Mouse (Mus musculus): ENCODE results near the gene Ranbp10. TPM values are rescaled to one million over a fixed set of nuclear protein-coding genes. Genes with fewer than 3 reads are reported as not detected.
A peak's percentile ranks its signal among the peaks of the same experiment; 100 is the strongest.

Ranbp10 gene
- polyA plus RNA-seq, 1 experiment = 18.2 TPM

DNA sequence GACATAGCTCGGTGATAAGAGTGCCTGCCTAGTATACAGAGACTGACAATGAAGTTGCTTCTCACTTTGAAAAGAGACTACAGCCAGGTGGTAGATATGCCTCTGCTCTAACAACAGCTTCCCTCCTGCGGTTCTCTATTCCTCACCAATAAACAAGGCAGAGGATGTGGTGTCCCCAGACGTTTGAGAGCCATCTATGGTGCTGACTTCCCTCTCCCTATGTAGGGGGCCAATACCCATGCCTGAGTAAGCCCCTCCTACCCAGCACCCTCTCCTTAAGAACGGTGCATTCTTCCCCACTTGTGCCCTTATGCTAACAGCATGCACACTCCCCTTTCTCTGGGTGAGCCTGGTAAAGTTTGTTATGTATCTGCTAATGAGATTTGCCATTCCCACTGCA lies 38.2 kb downstream of the Ranbp10 start:
- no peak for DNase-seq (ENCODE audit: low spot score)

DNA sequence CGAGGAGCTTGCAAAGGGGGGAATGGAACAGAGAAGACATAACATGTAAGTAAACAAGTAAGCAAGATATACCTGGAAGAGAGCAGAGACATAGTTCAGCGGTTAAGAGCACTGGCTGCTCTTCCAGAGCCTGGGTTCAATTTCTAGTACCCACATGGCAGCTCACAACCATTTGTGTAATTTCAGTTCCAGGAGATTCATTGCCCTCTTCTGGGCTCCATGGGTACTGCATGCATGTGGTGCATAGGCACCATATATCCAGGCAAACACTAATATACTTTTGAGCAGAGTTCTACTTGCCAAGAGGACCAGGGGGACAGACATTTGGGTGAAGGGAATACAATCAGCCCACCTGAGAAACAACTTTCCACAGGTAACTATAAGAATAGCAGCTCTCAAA lies 38.9 kb downstream of the Ranbp10 start:
- no peak for DNase-seq (ENCODE audit: low spot score)

DNA sequence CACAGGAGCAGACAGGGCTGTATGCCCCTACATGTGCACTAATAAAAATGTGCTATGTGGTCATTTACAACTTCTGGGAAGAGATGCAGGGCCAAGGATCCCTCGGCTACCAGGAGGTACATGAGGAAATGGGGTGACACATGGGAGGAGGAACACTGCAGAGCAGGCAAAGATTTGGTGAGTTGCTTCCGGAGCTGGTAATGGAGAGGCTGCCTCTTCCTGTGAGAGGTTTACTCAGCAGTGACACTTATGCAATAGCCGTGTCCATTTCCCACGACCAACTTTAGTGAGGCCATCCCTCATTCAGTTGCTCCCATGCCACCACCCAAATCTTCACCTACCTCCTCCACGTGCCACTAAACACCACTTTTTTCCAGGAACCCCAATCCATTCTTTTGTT lies 46.9 kb downstream of the Ranbp10 start:
- DNase-seq (ENCODE audit: low spot score) = no peak

DNA sequence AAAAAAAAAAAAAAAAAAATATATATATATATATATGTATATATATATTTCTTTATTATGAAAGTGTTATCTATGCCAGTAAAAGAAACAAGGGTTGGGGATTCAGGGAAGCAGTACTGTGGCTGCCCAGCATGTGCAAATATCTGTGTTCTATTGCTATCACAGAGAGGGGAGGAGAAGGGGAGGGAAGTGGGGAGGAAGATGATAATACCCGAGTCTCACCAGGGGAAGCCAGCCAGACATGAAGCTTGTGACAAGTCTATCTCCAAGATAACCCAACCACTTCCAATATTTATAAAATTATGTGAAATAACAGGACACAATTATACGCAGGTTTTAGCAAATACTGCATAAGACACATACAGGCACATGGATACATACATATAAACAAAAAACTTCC lies 49.3 kb downstream of the Ranbp10 start:
- no peak for DNase-seq (ENCODE audit: low spot score)

DNA sequence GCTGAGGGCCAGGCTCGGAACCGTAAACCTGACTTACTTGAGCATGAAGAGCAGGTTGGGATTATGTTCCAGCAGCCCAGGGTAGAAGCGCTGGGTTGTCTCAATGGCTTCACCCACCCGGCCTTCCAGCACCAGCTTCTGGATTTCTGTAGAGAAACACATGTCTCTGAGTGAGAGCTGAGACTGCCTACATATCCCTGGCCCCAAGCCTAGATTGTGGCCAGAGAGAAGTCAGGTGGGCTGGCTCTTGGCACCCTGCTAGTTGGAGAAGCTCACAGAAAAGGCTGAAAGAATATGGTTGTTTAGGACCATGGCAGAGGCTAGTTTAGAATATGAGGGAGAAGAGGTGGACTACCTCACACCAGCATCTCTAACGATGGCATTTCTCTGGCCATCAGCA lies 52.7 kb downstream of the Ranbp10 start:
- DNase-seq (ENCODE audit: low spot score) = no peak

DNA sequence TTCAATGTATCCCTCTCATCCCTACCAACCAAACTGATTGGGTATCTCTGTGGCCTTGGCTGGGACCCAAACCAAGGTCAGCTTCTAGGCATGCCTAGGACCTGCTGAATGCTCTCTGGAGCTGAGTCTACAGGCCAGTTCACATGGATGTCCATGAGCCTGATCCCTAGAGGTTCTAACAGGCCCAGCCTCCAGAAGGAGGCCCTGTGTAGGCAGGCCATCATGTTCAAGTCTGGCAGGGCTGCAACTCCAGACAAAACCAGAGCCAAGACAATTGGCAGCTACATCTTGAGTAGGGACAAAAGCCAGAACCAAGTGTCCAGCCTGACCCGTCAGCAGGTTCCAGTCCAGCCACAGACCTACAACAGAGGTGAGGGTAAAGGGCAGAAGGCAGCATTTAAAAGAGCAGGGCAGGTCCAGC lies 53.7 kb downstream of the Ranbp10 start:
- no peak for DNase-seq (ENCODE audit: low spot score)

DNA sequence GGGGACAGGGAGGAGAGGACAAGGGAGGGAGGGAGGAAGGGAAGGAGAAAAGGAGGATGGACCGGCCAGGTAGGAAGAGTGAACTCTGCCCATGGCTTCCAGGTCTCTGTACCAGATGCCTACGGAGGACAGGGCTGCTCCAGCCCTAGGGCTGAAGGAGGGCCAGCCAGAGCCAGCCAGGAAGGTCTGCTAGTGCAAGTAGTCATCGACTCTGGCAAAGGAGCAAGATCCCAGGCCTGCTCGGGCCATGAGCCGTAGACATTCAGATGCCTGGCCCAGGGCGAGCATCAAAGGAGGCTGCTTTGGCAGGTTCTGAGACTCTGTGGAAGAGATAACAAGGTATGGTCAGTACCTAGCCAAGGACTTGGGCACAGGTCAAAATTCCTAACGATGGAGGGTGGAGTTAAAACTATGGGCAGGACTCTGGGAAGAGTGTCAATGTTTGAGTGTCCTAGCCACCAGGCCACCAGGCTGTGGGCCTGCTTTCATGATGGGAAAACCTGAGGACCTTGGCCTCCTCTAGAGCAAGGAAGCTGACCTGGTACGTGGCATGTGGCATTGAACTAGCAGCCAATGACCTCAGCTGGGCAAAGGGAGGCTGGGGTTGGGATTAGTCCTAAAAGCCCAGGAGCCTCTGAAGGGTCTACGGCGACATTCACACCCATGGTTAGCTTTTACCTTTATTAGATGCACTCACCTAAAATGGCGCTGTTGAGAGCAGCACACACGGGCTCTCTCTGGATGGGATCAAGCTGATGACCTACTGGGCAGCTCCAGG lies 55.6 kb downstream of the Ranbp10 start:
- no peak for DNase-seq (ENCODE audit: low spot score)

DNA sequence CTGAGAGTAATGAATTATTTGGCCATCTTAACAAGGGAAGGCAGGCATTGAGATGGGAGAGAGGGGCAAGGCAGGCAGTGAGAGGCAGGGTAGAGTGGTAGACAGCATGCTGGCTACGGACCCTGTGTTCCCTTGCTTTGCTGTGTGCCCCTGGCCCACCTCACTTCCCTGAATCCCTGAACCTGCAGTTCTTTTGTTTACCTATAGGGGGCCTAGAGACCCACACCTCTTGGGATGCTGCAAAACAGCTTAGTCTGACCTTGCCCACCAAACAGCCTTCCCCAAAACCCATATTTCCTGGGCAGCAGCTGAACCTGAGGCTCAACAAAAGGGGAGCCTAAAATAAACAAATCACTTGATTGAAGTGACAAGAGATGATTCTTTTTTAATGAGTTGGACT lies 56.5 kb downstream of the Ranbp10 start:
- DNase-seq (ENCODE audit: low spot score) = no peak

DNA sequence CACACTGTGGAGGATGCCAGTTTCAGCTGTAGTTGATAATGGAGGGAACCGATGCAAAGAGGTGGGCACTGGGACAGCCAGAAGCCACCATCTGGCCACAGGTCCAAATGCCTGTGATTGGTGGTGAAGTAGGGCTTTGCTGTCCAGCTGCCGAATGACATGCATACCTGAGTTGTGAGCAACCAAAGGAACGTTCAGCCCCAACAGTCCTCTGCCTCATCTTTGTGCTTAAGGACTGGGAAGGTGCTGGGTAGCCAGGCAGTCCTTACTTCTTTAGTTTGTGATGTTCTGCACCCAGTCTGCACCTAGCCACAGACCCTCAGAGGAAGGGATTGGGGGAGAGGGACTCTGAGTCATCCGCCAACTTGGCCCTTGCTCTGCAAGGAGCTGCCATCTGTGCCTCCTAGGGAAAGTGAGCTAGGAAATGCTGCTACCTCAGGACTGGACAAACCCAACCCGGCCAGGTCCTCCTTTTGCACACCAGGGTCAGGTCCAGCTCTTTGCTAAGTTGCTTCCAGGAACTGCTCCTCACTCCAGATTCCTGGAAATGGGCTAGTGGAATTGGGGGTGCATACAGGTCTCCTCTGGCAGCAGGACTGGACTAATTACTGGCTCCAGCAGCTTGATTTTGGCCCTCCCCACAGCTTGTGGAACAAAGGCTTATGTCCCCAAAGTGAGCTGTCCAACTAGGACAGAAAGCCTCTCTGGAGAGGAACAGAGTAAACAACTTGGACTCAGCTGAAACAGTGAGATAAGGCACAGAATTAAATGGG lies 58.5 kb downstream of the Ranbp10 start:
- no peak for DNase-seq (ENCODE audit: low spot score)

DNA sequence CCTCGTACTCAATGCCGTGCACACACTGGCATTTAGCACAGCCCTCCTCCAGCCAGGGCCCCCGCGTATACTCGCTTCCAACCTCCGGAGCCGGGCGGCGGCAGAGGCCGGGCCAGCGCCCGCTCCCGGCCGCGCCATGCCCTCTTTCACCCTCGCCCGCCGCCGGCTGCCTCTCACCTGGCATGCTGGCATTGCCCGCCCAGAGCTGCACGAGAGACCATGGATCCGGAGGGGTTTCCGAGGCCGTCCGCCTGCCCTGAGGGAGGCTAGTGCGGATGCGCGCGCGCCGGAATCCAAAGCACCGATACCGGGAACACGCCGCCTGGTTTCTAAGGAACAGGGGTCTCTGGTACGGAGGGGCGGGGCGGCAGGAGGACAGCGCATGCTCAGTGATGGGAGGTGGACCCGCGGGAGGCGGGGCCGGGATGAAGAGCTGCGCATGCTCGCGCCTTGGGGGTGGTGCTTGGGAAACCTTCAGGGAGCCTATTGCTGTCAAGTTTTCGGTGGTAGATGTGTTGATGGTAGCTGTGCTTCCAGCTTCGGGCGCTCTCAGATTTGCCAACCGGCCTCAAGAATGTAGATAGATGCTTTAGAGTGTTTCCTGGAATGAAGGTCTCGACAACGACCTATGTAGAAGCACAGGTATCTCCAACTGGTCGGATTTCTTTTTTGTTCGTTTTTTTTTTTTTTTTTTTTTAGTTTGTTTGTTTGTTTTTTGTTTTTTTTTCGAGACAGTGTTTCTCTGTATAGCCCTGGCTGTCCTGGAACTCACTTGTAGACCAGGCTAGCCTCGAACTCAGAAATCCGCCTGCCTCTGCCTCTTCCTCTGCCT lies 68.7 kb downstream of the Ranbp10 start, which contains the start of gene Gfod2:
Gene Gfod2 (minus strand): TSS at position 388 of the 832 bp plus-strand sequence.
- DNase-seq (ENCODE audit: low spot score) = peak; percentile 98

DNA sequence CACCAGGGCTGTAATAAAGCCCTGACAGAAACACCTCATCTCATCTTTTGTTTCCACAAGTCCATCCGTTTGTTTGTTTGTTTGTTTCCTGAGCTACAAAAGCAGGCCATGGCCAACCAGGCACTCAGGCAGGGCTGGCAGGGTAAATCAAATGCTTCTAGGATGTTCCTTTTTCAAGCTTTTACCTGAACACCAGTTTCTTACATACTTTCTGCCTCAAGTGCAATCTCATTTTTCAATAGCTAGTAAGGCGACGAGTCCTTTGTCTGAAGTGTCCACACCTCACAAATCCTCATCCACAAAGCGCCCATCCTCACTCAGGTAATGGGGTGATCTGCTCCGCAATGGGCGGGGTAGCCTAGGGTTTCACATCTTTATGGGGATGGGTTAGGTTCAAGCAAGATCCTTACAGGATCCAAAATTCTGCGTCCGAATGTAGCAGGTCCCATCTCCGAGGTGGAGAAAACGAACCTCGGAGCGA lies 69.3 kb downstream of the Ranbp10 start:
- no peak for DNase-seq (ENCODE audit: low spot score)

DNA sequence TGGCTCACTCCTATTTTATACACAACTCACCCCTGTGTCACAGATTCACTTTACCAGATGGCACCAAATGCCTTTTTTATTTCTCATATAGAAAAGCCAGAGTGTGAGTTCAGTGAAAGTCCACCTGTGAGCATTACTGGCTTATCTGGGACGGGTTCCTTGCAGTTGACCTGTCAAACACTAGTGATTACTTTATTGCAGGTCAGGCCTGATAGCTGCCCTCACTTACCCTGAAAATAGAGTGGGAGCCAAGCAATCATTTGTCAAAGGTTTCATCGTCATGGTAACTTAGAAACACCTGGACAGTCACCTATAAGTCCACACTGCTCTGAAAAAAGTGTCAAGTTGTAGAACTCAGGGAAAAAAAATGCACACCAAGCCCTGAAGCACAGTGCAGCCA lies 72.5 kb downstream of the Ranbp10 start:
- no peak for DNase-seq (ENCODE audit: low spot score)

DNA sequence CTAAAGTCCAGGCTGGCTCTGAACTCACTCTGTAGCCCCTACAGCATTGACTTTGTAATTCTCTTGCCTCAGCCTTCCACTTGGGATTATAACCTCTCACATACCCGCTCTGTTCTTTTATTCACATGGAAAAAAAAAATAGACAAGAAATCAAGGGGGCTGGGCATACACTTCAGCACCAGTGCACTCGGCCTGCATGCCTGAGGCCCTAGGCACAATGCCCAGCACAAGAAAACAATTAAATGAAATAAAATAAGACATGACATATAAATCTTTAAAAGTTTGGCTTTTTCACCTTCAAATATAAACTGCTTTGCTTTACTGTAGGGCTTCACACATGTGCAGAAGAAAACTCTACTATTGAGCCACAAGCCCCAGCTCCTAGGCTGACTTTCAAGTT lies 73.2 kb downstream of the Ranbp10 start:
- no peak for DNase-seq (ENCODE audit: low spot score)

DNA sequence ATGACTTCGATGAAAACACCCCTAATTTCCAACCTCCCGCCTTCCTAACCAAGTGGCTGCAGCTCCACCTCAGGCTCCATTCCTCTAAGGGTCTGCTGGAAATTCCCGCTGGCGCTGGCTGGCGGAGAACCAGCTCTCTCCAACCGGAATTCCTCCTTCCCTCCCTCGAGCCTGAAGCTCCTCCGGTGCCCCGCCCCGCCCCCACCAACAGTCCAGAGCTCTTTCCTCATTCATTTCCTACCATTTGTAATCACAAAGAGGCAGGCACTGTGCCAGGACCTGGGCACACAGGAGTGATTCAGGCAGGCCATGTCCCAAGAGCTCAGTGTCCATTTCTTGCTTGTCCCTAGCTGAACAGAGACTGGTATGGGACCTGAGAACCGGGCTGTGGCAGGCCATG lies 76.5 kb downstream of the Ranbp10 start:
- no peak for DNase-seq (ENCODE audit: low spot score)

DNA sequence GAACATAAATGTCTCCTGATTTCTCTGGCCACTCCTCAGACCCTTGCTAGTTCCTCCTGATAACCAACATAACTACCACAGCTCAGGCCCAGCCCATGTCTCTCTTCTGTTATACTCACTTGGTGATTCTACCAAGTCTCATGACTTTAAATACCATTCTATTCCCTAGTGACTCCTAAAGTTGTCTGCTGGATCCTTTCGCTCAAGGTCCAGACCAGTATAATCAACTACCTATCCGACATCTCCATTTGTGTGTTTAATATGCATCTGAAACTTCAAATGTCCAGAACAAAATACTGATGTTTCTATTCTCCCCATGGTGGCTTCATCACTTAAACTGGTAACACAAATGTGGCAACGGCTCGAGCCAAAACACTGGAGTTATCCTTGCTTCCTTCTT lies 83.8 kb downstream of the Ranbp10 start:
- no peak for DNase-seq (ENCODE audit: low spot score)

DNA sequence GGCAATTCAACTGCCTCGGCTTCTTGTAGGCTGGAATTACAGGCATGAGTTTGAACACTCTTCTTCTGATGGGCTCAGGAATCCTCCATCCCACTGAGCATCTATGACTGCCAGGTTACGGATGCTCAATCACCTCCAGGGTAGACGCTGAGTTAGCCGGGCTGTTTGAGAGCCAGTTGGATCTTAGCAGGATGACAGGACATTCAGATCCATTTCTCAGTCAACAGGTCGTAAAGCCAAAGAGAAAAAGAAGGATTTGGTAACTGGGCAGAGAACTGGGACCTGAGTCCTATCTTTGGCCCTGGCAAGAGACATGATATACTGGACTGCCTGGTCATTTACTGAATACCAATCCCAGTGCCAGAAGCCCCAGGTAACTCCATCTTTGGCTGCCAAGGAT lies 87.9 kb downstream of the Ranbp10 start:
- no peak for DNase-seq (ENCODE audit: low spot score)

DNA sequence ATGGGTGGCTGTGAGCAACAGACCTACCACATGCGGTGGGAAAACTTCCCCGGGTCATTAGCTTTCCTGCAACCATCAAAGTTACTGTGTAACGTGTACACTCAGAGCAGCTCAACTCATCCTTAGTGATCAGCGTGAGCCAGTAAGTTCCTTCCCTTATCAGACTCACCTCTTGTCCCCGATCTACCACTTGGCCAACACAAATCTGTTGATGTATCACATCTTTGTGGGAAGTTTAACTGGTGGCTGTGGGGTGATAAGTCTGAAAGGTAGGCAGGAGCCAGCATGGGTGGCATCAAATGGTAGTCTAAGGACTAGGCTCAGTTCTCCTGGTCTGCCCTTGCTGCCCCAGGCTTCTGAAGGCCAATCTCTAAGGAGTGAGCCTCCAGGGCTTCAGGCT lies 95.0 kb downstream of the Ranbp10 start:
- no peak for DNase-seq (ENCODE audit: low spot score)

DNA sequence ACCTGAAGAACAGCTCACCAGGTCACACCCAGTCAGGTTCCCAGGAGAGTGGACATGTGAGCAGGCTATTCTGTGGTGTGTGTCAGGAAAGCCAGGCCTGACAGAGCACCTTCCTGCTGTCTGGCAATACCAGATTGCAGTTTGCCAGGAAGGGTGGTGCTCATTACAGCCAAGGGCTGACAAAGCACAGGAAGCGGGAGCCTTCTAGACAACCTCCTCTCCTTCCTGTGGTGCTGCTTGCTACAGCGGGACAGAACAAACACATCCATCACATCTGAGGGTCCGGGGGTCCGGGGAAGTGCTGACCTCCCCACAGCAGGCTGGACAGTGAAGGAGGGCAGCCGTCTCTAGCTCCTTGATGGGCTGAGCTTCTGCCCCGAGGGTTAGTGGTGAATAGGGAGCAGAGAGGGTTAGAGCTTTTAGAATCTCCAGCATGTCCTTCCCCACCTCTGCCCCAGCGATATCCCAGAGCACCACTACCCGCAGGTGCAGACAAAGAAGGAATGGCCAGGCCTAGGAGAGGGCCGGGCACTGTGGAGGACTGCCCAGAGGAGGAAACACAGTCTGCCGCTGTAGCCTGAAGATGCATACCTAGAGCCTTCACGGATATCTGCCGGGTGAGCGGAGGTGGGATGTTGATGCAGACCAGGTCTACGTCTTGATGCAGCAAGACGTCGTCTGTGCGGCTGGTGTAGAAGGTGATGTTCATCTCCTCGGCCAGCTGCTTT lies 99.6 kb downstream of the Ranbp10 start:
- DNase-seq (ENCODE audit: low spot score) = no peak

DNA sequence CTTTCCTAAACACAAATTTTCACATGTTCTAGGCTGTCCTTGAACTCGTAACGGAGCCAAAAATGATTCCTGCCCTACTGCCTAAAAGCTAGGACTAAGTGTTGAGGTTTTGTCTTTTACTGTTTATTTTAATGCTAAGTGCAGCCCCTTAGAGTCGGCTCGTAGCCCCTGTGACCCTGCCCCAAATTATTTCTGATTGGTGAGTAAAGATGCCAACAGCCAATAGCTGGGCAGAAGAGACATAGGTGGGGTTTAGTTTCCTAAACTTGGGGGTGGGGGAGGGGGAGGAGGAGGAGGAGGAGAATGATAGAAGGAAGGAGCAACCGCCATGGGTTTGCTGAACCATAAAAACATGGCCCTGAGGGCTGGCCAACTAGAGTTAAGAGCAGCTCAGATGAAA lies 101.4 kb downstream of the Ranbp10 start:
- no peak for DNase-seq (ENCODE audit: low spot score)

DNA sequence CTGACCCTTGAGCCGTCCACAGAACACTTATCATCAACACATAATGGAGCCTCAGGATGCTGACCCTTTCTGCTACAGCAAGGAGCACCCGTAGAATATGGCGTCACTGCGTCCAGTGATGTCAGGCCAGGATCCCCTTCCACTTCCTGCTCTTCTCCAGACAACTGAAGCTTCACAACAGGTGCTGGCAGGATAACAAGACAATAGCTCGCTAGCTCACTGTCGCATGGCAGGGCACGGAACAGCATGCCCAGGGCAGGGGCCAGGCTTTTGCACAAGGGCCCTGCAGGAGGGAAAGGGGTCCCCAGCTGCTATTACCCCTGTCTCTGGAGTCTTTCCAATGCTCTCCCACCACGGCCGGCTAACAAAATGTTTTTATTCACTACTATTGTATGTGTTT lies 104.3 kb downstream of the Ranbp10 start:
- no peak for DNase-seq (ENCODE audit: low spot score)

DNA sequence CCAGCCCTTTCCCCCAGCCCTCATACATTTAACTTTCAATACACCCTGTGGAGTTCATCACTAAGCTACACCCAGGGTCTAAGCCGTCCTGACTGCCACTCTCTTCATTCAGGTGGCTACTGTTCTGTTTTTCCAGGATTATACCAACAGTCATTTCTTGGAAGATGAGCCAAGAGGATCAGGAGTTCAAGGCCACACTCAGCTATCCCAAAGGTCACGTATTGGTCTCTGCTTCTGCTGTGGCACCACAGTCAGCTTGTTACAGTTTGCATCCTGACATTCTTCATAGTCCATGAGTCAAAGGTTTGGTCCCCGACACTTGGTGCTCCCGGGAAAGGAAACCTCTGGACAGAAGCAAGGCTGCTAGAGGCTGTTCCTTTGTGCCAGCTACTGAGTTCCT lies 107.5 kb downstream of the Ranbp10 start:
- DNase-seq (ENCODE audit: low spot score) = no peak
